Mouse (Mus musculus): ENCODE results near the gene Samd9l. TPM values are rescaled to one million over a fixed set of nuclear protein-coding genes. Genes with fewer than 3 reads are reported as not detected.
"Not testable (repeated sequence)": the region's sequence is repeated elsewhere in the genome, so short reads cannot be mapped to it uniquely, and the experiment has no call there.

Samd9l gene
- polyA plus RNA-seq, 1 experiment from 2014 or later = 1.3 TPM

DNA sequence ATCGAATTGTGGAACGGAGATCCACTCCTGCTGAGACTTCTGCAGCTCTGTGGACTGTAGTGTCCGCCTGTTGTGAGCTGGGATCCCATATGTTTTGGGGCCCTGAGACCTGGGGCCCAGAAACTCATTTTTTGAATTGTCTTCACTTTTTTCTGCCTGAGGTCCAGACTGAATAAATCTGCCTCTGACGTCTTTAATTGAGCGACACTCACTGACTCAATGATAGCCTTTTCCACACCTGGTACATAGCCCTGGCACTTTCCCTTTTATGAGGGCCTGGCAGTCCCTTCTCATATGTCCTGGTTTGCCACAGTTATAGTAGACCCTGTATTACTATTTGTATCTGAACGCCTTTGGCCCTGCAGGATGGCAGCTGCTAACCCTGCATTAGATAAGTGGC, 60.2 kb downstream of the Samd9l start:
- ATAC-seq (ENCODE audit: insufficient number of reproducible peaks, insufficient read depth, low FRiP score, low TSS enrichment, low read depth); H3K4me2 ChIP-seq; H3K36me3 ChIP-seq; H3K4me3 ChIP-seq; H3K4me1 ChIP-seq; H3K9me3 ChIP-seq; H3K27me3 ChIP-seq; H3K27ac ChIP-seq; H3K9ac ChIP-seq: not testable (repeated sequence)
- WGBS = 91% methylated on average over 6 of the region's 6 CpGs

Other genes starting within 250 kb of the Samd9l start
- 0.11 and 0.23 TPM in 2 replicates for gene Hepacam2, start 98.7 kb upstream of the Samd9l start, polyA plus RNA-seq (2015; fragmentation: Nextera tagmentation; extraction: Ambion mirVana)
- 34.6 and 35.7 TPM in 2 replicates for gene Vps50, start 98.8 kb upstream of the Samd9l start, polyA plus RNA-seq (2015; fragmentation: Nextera tagmentation; extraction: Ambion mirVana)